Mouse (Mus musculus): ENCODE results near the gene Fsip1. TPM values are rescaled to one million over a fixed set of nuclear protein-coding genes. Genes with fewer than 3 reads are reported as not detected.

The Fsip1 gene
- polyA plus RNA-seq, 1 experiment = 3.1 TPM

DNA sequence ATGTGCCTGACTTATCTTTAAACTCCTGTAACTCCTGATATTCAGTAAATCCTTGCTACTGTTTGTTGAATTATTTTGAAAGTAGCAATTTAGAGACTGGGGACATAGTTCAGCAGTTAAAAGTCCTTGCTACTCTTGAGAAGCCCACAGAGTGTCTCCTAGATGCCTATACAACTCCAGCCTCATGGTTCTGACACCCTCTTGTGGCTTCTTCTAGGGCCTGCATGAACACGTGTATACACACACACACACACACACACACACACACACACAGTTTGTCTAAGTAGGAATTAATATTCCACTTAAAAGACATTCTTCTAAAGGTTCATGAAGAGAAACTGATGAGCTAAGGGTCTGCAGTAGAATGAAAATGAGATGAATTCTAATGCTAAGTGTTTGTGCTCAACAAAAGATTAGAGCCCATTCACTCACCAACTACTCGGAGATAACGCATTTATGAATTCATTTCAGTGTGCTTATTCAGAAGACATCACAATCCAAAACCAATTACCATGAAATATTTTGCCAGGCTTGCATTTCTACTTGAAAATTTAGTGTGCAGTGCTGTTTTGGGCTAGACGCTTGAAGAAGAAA is 28.2 kb downstream of the Fsip1 start:
- H3K4me3 ChIP-seq (ENCODE audit: low read depth, low read length) = no peak overlapping the region
- H3K9me3 ChIP-seq (replicated peaks; ENCODE audit: control insufficient read depth, insufficient read depth, low read length, poor library complexity, severe bottlenecking) = no peaks in the 10 kb centered on the region
- H3K27me3 ChIP-seq (ENCODE audit: control insufficient read depth, insufficient read depth, low read length, poor library complexity, severe bottlenecking) = no peaks in the 10 kb centered on the region
- H3K4me1 ChIP-seq (ENCODE audit: control insufficient read depth, insufficient read depth, low read length) = no peaks in the 10 kb centered on the region
- TF ChIP-seq CTCF (IDR thresholded peaks at IDR 0.05; ENCODE audit: low read depth, low read length) = no peak
- TF ChIP-seq EP300 (IDR thresholded peaks at IDR 0.05; ENCODE audit: insufficient read depth, low read depth, low read length) = no peak
- no peak for TF ChIP-seq POLR2A (IDR thresholded peaks at IDR 0.05; ENCODE audit: insufficient read depth, low read length)
- no peak overlapping the region for H3K9ac ChIP-seq (ENCODE audit: low read depth, poor library complexity, severe bottlenecking)
- no peak overlapping the region for H3K27ac ChIP-seq (ENCODE audit: insufficient read depth, low read length)
- H3K36me3 ChIP-seq (ENCODE audit: control insufficient read depth, insufficient read depth, low read length, poor library complexity, severe bottlenecking) = no peaks in the 10 kb centered on the region

DNA sequence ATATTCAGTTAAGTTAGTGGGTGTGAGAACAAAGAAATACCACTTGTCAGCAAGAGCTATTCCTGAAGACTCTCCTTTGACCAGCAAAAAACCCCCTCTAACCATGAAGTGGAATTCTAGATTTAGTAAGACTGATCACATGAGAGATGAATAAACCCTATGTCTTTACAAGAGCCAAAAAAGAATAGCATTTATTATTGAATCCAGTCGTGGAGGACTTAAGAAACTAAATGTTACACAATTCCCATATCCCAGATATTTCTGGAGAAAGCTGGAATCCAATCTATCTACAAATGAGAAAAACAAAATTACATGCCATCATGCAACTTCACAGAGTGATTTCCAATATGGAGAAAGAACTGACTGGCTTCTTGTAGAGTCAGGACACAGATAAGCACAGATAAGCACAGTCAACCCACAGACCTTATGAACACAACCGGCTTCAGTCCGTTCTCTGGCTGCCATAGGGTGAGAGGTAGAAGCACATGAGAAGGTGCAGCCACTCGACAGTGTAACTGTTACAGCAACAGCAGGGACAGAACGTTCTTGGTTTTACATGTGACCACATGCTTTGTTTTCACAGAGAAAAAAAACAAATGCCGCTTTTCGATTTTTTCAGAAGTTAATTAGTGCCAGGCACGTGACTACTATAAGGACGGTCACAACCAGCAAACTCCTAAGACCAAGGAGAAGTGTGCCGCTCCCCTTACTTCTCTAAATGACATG is 31.3 kb downstream of the Fsip1 start:
- Histone ChIP-seq H3K36me3 (ENCODE audit: control insufficient read depth, insufficient read depth, low read length, poor library complexity, severe bottlenecking) (no peaks in the 10 kb centered on the region), H3K4me3 (ENCODE audit: low read depth, low read length) (no peak overlapping the region), H3K4me1 (ENCODE audit: control insufficient read depth, insufficient read depth, low read length) (no peaks in the 10 kb centered on the region), H3K9me3 (replicated peaks; ENCODE audit: control insufficient read depth, insufficient read depth, low read length, poor library complexity, severe bottlenecking) (no peaks in the 10 kb centered on the region), H3K9ac (ENCODE audit: low read depth, poor library complexity, severe bottlenecking) (no peak overlapping the region), H3K27me3 (ENCODE audit: control insufficient read depth, insufficient read depth, low read length, poor library complexity, severe bottlenecking) (no peaks in the 10 kb centered on the region), H3K27ac (ENCODE audit: insufficient read depth, low read length) (no peak overlapping the region)
- no peak for TF ChIP-seq EP300 (IDR thresholded peaks at IDR 0.05; ENCODE audit: insufficient read depth, low read depth, low read length)
- no peak for TF ChIP-seq POLR2A (IDR thresholded peaks at IDR 0.05; ENCODE audit: insufficient read depth, low read length)
- no peak for TF ChIP-seq CTCF (IDR thresholded peaks at IDR 0.05; ENCODE audit: low read depth, low read length)

DNA sequence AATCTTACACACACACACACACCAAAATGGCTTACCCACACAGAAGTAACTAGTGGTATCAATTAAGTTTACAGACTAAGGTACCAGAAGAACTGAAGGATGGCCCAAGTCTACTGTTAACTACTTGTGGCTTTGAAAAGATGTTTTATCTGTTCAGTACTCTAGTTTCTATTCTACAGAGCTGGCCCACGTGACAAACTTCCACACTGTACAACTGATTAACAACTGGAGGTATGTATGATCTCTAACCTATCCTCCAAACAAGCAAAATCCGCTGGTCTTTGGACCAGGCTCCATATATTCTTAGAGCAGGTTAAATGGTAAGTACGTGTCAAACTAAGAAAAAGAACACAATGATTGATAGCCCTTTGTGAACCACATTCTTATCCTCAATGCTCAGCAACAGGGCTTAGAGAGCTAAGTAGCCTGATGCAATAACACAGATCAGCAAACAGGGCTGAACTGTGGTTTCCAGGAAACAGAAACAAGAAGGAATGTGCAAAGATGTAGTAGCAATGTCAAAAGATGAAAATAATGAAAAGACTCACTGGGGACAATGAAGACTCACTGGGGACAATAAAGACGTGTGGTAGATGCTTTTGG is 38.7 kb downstream of the Fsip1 start:
- no peak overlapping the region for H3K27ac ChIP-seq (ENCODE audit: insufficient read depth, low read length)
- TF ChIP-seq CTCF (IDR thresholded peaks at IDR 0.05; ENCODE audit: low read depth, low read length) (no peak), POLR2A (IDR thresholded peaks at IDR 0.05; ENCODE audit: insufficient read depth, low read length) (no peak), EP300 (IDR thresholded peaks at IDR 0.05; ENCODE audit: insufficient read depth, low read depth, low read length) (no peak)
- no peaks in the 10 kb centered on the region for H3K36me3 ChIP-seq (ENCODE audit: control insufficient read depth, insufficient read depth, low read length, poor library complexity, severe bottlenecking)
- no peaks in the 10 kb centered on the region for H3K9me3 ChIP-seq (replicated peaks; ENCODE audit: control insufficient read depth, insufficient read depth, low read length, poor library complexity, severe bottlenecking)
- H3K4me3 ChIP-seq (ENCODE audit: low read depth, low read length) = no peak overlapping the region
- H3K9ac ChIP-seq (ENCODE audit: low read depth, poor library complexity, severe bottlenecking) = no peak overlapping the region
- H3K27me3 ChIP-seq (ENCODE audit: control insufficient read depth, insufficient read depth, low read length, poor library complexity, severe bottlenecking) = no peaks in the 10 kb centered on the region
- H3K4me1 ChIP-seq (ENCODE audit: control insufficient read depth, insufficient read depth, low read length) = no peaks in the 10 kb centered on the region

DNA sequence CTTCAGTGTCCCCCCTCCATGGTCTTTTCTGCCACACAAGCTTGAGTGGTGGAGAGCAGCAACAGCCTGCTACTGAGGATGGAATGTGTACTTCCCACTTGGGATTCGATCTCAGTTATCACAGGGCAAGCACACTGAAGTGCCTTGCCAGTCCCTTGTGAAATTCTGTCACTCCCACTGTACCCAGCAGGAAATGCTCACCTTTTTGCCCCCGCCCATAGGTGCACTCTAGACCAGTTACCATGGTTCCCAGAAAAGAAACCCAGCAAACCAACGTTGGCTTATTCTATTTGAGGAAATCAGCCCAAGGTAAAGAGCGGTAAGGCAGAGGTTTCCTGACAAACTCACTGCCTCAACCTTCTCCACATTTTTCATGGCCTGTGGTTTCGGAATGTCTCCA is 47.1 kb downstream of the Fsip1 start:
- no peak overlapping the region for H3K9ac ChIP-seq (ENCODE audit: low read depth, poor library complexity, severe bottlenecking)
- H3K4me3 ChIP-seq (ENCODE audit: low read depth, low read length) = no peak overlapping the region
- no peaks in the 10 kb centered on the region for H3K4me1 ChIP-seq (ENCODE audit: control insufficient read depth, insufficient read depth, low read length)
- no peaks in the 10 kb centered on the region for H3K27me3 ChIP-seq (ENCODE audit: control insufficient read depth, insufficient read depth, low read length, poor library complexity, severe bottlenecking)
- no peak for TF ChIP-seq EP300 (IDR thresholded peaks at IDR 0.05; ENCODE audit: insufficient read depth, low read depth, low read length)
- no peak for TF ChIP-seq POLR2A (IDR thresholded peaks at IDR 0.05; ENCODE audit: insufficient read depth, low read length)
- TF ChIP-seq CTCF (IDR thresholded peaks at IDR 0.05; ENCODE audit: low read depth, low read length) = no peak
- no peak overlapping the region for H3K27ac ChIP-seq (ENCODE audit: insufficient read depth, low read length)
- H3K9me3 ChIP-seq (replicated peaks; ENCODE audit: control insufficient read depth, insufficient read depth, low read length, poor library complexity, severe bottlenecking) = no peaks in the 10 kb centered on the region
- H3K36me3 ChIP-seq (ENCODE audit: control insufficient read depth, insufficient read depth, low read length, poor library complexity, severe bottlenecking) = no peaks in the 10 kb centered on the region

DNA sequence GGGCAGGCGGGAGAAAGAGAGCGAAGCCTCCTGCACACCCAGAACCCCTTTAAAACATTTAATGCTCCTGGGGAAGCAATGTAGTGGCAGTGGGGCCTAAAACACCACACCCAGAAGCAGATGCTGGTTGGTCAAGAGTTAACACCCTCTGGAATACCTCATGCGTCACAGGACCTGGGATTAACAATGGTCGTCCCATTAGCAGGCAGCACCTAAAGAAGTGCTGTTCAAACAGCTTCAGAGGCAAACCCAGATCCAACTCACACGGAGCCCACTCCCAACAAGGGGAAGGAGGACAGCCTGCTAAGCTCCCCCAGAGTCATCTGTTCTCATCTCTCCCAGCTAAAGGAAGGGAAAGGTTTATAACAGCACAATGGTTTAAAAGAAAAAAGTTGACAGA is 48.1 kb downstream of the Fsip1 start:
- Histone ChIP-seq H3K4me1 (ENCODE audit: control insufficient read depth, insufficient read depth, low read length) (no peaks in the 10 kb centered on the region), H3K9ac (ENCODE audit: low read depth, poor library complexity, severe bottlenecking) (no peak overlapping the region), H3K27me3 (ENCODE audit: control insufficient read depth, insufficient read depth, low read length, poor library complexity, severe bottlenecking) (no peaks in the 10 kb centered on the region; the same call in 1 of the 2 replicates), H3K9me3 (replicated peaks; ENCODE audit: control insufficient read depth, insufficient read depth, low read length, poor library complexity, severe bottlenecking) (no peaks in the 10 kb centered on the region), H3K27ac (ENCODE audit: insufficient read depth, low read length) (no peak overlapping the region), H3K36me3 (ENCODE audit: control insufficient read depth, insufficient read depth, low read length, poor library complexity, severe bottlenecking) (no peaks in the 10 kb centered on the region), H3K4me3 (ENCODE audit: low read depth, low read length) (no peak overlapping the region)
- TF ChIP-seq CTCF (IDR thresholded peaks at IDR 0.05; ENCODE audit: low read depth, low read length) (no peak), POLR2A (IDR thresholded peaks at IDR 0.05; ENCODE audit: insufficient read depth, low read length) (no peak), EP300 (IDR thresholded peaks at IDR 0.05; ENCODE audit: insufficient read depth, low read depth, low read length) (no peak)
